Mouse (Mus musculus): ENCODE results near the gene Vsir.

Gene Vsir

DNA sequence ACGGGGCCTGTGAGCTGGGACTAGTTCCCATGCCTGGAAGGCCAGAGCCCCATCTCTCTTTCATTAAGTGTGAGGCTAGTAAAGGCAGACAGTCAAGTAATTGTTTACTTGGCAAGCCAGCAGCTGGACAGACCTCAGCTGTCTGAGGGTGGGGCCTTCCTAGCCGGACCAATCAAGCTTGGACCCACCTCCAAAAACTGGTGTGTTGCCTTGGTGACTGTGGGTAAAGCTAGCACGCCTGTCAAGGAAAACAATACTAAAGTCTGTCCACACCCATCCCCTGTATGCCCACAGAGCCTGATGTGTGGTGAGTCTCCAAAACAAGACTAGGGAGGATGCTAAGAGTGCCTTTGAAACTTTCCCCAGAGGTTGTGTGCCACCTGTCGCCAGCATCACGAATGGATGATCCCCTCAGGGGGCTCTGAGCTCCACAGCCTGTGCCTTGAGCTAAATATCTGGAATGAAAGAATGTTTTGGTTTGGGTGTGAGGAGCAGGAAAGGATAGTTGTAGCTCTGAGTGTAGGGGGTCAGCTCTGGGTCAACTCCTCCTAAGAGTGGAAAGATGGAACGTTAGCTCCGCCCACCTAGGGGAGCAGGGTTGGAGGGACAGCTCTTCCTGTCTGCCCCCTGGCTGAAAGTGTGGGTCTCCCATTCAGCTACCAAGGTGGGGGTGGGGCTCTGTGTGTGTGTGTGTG lies 5.3 kb downstream of the Vsir start:
- DNase-seq (ENCODE audit: extremely low read depth, insufficient read length, low spot score): peak; percentile 65

DNA sequence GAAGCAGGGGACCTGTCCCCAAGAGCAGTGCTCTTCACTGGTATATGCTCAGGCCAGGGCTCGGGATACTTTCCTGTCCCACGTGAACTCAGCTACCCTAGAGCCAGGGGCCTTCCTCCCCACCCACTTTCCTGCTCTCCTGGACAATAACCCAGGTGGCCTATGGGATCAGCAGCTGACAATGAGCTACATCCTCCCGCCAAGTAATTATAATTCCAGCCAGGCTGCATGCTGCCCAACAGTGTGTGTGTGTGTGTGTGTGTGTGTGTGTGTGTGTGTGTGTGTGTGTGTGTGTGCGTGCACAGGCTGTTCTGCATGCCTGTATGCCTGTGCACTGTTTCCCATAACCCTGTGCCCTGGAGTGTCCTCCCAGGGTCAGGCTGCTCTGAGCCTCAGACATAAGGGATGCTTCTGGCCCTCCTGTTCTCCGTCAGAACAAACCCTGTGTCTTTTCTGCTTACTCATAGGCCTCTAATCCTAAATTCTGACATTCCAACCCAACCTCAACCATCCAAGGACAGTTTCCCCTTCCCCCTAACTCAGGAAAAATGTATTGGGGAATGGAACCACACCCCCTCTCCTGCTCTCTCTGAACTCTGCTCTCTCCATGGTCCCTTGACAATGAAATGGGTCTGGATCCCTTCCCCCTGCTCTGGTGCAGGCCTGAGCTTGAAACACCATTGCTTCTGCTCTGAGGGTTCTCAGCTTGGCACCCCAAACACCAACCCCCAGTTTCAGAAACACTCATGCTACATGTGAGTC lies 6.8 kb downstream of the Vsir start:
- no peak for DNase-seq (ENCODE audit: extremely low read depth, insufficient read length, low spot score)

DNA sequence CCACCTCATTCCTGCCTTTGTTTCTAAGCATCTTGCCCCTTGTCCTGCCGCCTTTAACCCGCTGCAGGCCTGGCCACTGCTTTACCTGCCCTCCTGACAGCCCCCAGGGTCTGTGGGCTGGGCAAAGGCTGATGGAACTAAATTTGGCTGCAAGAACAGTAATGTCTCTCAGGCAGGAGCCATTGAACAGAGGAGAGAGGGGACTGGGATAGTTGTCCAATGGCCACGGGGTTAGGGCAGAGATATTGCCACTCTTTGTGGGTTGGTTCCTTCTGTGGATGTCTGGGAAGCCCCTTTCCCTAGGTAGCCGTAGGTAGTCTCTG lies 7.3 kb downstream of the Vsir start:
- no peak for DNase-seq (ENCODE audit: extremely low read depth, insufficient read length, low spot score)

DNA sequence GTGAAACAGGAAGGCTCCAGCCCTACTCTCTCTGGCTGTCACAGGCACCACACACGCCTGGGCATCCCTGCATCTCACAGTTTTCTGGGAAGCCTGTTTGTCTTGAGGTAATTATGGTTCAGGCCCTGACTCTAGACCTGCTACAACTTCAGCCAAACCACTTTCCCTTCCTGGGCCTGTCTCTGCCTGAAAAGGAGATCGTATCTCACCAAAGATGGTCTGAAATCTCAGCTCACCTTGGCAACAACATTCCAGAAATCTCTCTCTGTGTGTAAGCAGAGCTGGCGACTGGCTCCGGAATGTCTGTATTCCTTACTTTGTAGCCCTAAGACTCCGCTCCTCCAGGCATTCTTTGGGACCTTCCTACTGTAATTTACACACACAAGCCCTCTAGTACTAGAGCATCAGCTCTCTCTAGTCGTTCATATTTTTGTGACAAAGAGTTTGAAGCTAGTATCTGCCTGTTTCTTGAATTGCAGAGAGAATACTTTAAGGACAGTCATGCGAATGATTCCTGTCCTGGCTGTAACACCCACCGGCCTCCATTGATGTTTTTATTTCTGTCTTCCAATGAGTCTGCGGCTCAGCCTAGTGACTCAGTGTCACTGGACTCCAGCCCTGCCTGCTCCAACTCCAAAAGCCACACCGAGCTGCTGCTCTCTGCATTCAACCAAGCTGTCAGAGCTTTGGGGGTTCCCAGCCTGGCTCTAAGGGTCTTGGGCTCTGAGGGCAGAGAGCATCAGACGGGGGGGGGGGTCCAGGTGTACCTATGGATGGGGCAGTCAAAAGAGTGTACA lies 8.4 kb downstream of the Vsir start:
- DNase-seq (ENCODE audit: extremely low read depth, insufficient read length, low spot score): peak; percentile 83

DNA sequence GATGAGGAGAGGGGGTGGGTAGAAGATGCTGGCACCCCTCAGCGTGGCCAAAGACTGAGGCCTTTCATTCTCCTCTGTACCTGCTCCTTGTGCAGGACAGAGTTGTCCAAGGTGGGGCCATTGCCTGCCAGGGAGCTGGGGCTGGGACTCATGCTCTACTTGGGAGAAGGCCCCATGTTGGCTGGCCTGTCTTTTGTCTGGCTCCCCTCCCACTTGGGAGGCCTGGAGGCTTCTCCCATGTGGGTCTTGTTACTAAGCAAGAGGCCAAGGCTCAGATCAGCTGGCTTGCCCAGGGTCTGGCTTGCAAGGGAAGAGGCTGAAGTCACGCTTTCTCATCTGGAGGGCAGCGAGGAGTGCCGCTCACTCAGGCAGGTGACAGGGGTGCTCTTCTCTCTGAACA lies 10.8 kb downstream of the Vsir start:
- DNase-seq (ENCODE audit: extremely low read depth, insufficient read length, low spot score): no peak

DNA sequence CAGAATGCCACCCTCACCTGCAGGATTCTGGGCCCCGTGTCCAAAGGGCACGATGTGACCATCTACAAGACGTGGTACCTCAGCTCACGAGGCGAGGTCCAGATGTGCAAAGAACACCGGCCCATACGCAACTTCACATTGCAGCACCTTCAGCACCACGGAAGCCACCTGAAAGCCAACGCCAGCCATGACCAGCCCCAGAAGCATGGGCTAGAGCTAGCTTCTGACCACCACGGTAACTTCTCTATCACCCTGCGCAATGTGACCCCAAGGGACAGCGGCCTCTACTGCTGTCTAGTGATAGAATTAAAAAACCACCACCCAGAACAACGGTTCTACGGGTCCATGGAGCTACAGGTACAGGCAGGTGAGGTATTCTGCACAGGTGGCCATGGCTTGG lies 11.2 kb downstream of the Vsir start:
- DNase-seq (ENCODE audit: extremely low read depth, insufficient read length, low spot score): no peak

DNA sequence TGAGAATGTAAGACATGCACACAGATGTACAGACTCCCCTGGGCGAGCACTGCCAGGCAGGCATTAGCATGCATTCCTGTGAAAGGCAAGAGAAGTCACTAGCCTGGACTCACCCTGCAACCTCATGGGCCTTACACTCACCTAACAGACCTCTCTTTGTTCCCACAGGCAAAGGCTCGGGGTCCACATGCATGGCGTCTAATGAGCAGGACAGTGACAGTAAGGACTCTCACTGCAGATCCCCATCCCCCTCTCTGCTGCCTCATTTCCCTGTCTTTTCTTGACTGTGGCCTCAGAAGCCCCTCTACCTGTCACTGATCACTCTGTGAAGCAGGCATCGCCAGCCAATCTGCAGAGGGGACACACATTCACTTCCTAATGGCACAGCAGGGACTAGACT lies 12.1 kb downstream of the Vsir start:
- no peak for DNase-seq (ENCODE audit: extremely low read depth, insufficient read length, low spot score)

DNA sequence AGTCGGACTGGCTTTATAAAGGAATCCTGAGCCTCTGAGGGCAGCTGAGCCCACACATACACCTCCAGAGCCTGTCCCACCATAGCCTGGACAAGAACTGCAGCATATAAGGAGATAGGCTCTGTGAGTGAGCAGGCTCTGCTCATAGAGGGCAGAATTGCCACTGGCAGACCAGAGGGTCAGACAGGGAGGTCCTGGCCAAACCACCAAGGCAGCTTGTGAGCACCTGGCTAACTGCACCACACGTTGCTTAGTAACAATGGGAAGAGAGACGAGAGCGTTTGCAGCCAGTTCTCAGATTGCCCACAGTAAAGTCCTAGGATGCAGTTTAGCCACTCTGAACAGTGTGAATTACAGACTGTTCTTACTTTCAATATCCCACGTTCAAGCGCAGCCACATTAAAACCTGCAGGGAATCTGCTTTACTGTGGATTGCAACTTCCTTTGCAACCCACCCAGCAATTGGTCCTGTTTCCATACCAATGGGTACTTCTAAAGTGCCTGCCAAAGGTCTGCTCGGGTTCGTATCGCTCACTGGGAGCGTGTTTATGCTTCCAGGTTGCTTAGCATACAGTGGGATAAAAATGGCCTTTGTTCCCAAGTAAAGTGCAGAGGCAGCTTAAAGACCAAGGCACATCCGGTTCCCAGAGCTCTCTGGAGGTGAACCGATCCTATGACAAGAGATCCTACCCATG lies 15.1 kb downstream of the Vsir start:
- DNase-seq (ENCODE audit: extremely low read depth, insufficient read length, low spot score): no peak

DNA sequence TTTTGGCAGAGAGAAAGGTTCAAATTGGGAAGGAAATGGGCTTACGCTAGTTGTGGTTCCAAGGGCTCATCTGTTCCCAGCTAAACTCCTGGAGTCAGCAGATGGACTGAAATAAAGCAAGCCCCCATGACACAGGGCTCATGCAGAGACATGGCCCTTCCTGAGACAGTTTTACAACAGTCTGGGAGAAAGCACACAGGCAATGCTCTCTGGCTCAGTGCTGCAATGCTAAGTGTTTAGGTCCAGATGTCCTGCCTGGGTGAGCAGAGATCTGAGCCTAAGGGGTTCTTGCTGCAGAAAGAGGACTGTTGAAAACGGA lies 15.6 kb downstream of the Vsir start:
- no peak for DNase-seq (ENCODE audit: extremely low read depth, insufficient read length, low spot score)

DNA sequence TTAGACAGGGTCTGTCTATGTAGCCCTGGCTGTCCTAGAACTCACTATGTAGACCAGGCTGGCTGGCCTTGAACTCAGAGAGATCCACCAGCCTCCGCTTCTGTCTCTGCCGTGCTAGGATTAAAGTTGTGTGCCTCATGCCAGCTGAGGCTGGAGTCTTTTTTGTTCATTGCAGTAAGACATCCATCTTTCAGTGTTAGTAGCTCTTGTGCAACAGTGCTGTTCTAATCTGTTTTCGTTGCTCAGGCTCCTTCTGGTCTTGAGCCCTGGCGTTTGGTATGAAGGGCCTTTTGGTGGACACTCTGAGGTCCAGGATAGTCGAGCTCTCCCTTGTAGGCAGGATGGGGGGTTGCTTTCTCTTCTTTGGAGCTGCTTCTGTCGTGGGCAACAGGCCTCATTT lies 16.8 kb downstream of the Vsir start:
- DNase-seq (ENCODE audit: extremely low read depth, insufficient read length, low spot score): no peak

DNA sequence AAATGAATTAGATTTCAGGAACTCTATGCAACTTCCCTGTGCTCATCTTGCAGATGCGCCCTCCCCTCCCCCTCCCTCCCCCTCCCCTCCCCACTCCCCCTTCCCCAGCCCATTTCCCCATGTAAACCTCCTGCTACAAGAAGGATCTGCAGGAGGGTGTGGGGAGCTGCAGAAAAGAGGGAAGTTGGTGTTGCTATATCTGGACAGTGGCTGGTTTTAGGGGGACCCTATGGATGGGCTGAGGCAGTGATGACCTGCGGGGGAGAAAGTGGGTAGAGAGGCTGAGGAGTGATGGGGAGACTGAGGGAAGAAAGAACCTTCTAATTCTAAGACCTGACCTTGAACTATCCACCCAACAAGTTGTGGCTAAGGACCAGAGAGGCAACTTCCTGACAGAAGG lies 20.5 kb downstream of the Vsir start:
- no peak for DNase-seq (ENCODE audit: extremely low read depth, insufficient read length, low spot score)

DNA sequence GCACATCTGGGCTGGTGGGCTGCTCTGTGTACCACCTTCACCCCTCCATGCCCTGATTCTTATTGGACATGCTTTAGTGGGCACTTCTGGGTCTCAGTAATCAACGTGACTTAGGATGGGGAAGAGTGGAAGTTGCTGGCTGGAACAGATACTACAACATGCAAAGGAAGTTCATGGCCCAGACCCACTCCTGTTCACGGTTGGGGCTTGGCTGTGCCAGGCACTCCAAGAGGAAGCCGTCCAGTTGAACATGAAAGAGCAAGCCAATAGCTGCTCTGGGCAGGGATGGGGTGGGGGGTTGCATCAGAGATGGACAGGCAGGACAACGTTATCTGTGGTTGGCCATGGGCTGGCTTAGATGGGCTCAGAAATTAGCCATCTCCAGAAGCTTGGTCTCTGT lies 21.3 kb downstream of the Vsir start:
- DNase-seq (ENCODE audit: extremely low read depth, insufficient read length, low spot score): no peak

DNA sequence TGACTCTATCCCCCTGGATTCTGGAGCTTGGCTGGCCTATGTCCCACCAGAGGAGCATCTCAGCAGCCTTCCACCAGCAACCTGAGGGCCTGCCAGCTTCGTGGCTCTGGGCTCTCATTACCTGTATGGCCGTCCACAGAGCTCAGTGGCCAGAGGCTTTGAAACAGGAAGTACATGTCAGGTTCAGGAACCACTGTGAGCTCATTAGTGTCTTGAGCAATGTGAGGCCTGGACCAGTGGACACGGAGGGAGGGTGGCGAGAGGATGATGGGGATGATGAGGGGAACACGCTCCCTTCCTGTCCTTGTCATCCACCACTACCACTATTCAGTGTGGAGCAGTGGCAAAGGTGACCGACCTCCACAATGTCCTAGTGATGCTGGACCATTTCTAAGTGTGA lies 22.8 kb downstream of the Vsir start:
- no peak for DNase-seq (ENCODE audit: extremely low read depth, insufficient read length, low spot score)

DNA sequence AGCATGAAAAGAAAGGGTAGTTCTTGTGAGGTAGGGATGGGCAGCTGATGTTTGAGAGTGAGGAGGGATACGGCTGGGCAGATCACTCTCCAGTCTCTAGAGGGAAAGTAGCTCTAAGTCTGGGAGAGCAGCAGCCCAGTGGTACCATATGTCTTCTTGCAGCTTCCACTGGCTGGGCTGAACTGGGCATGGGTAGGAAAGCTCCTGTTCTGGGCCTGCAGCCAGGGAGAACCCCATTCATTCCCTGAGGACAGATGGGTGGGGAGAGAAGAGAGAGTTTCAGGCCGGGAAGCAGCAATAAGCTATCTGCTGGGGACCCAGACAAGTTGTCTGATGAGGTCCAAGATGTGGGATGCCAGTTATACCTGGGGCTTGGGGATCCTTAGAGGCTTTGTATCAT lies 23.4 kb downstream of the Vsir start:
- no peak for DNase-seq (ENCODE audit: extremely low read depth, insufficient read length, low spot score)

DNA sequence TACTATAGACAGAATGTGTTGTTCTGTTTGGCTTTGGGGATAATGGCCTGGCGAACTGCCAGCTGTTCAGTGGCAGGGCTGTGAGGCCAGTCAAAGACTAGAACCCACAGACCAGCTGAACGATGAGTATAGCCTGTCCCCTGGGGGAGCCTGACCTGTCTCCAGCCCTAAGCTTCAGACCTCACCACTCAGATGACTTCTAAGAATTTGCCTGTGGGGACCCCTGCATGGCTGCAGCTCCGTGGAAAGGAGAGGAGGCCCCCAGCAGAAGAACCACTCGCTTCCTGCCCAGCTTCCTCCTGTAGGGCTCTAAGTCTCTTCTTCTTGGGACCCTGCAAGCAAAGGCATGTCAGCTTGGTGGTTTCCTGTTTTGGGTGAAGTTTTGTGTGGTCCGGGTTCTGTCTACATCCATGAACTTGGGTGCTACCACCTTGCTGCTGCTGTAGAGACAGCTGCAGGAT lies 24.0 kb downstream of the Vsir start:
- no peak for DNase-seq (ENCODE audit: extremely low read depth, insufficient read length, low spot score)

DNA sequence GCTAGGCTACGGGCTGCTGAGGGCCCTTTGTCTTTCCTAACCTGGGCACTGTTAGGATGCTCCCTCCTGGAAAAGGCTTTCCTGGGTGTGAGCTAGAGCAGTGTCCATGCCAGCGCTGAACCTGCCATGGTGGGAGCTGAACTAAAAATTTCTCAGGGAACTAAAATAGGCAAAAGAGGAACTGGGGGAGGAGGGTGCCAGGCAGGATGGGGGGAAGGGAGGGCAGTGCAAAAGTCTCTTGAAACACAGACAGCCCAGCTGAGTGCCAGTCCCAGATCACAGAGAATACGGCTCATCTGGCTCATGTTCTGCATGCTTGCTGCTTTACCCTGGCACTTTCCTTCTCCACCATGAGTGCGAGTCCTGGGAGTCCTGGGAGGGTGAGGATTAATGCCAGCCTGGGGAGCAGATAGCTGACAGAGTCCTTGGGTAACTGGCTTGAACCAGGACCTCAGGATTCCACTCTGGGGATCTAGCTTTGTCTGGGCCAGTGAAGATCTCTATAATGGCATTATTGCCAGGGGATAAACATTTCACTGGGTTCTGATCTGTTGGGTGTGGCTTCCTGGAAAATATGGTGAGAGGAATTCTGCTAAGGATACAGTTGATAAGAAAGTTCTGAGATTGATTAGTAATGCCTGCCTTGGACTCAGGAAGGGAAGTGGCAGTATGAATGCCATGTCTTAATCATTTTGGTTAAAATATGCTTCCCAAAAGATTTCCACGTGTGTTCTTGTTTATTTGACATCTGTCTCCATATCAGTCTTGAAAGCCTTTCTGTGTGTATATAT lies 25.1 kb downstream of the Vsir start:
- DNase-seq (ENCODE audit: extremely low read depth, insufficient read length, low spot score): no peak

DNA sequence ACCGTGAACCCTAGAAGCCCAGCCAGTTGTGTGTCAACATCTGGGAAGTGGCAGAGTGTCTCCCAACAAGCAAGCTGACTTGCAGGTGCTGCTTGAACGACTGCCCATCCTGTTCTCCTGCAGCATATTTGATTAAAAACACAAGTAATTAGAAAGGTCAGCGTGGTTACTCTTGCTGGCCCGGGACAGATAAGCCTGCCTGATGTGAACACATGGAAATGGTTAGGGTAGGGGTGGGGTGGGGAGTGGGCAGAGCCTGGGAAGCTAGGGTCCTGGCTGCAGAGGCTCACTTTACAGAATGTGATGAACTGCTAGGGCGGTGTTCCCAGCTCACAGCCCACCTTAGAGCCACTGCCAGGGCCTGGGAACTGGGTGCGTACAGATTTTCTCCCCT lies 26.9 kb downstream of the Vsir start:
- DNase-seq (ENCODE audit: extremely low read depth, insufficient read length, low spot score): no peak

DNA sequence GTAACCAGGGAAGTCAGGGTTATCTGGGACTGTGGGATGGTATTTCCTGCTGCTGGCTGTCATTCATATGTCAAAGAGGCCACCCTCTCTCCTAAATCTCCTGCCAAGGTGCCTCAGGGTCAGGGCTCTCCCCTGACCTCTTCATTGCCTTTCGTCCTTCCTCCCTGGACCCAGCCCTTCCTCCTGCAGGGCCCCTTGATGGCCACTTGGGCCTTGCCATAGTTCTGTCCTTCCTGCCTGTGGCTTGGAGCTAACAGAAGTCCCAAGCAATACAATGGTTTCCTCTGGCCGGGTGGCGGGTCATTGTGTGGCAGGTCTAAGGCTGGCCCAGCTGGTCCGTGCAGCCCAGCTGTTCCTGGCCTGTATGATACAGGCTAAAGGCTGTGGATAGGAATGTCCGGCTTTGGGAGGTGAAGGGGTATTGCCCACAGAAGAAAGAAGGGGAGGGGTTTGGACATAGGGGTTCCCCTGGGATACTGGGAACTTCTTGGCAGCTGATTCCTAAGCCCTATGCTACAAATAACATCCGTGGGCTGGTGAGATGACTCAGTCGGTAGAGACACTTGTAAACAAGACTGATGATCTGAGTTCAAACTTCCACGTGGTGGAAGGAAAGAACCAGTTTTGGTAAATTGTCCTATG lies 27.4 kb downstream of the Vsir start:
- DNase-seq (ENCODE audit: extremely low read depth, insufficient read length, low spot score): peak; percentile 61

DNA sequence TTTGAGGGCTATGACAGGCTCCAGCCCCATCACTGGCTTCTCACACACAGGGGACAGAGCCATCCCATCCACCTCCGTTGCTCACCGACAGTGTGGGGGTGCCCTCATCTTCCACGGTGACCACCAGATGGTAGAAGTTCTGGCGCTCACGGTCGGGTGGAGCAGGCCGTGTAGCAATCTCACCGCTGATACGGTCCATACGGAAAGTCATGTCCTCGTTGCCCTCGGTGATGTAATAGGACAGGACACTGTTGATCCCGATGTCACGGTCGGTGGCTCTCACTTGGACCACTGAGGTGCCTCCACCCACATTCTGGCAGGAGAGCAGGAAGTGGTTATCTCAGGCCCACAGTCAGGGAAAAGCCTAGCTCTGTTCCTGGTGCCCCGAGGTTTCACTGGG lies 30.1 kb downstream of the Vsir start:
- DNase-seq (ENCODE audit: extremely low read depth, insufficient read length, low spot score): no peak

DNA sequence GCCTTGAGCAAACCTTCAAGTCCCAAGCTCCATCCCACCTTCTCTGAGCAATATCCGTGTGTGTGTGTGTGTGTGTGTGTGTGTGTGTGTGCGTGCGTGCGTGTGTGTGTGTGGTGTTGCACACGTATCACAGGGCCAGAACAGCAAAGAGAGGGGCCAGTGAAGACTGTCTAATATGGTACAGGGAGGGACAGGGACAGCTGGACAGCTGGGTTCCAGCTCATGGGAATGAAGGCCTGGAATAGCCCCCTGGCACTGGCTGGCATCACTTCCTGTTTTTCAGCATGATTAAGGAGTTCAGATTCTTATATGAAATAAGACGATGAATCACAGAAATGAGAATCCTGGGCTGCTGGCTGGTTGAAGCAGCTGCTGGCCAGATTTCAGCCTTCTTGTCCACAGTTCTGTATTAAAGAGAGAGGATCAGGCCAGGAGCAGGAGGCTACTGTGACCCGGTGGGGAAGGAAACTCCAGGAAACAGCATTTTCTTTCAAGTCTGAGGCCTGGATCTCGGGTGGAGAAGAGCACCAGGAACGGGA lies 32.8 kb downstream of the Vsir start:
- peak; percentile 53 for DNase-seq (ENCODE audit: extremely low read depth, insufficient read length, low spot score)
